Mouse (Mus musculus) embryonic fibroblast, embryonic 13.5 days (primary cell): Measurements from ENCODE around the gene Pds5b. TPM values are rescaled to one million over a fixed set of nuclear protein-coding genes. Genes with fewer than 3 reads are reported as not detected.
"Not testable (repeated sequence)": the region's sequence is repeated elsewhere in the genome, so short reads cannot be mapped to it uniquely, and the experiment has no call there.

Experiments used
- H3K27ac ChIP-seq: 2 replicates; pipeline ENCODE4 v1.5.1; 2012; ENCODE audit warnings: low read length, control low read depth, inconsistent platforms; ENCODE audit not compliant: insufficient read depth
- H3K4me1 ChIP-seq: 2 replicates; pipeline ENCODE4 v1.6.1; 2011; ENCODE audit warnings: low read length; ENCODE audit not compliant: control insufficient read depth, insufficient read depth
- H3K4me3 ChIP-seq: 2 replicates; pipeline ENCODE4 v1.5.1; 2011; ENCODE audit warnings: mild to moderate bottlenecking, control low read depth, low read length; ENCODE audit not compliant: insufficient read depth
- CTCF ChIP-seq: IDR thresholded peaks from 2 replicates; pipeline ENCODE4 v1.5.1; 2011; ENCODE audit warnings: mild to moderate bottlenecking, control low read depth, low read length, moderate library complexity, borderline replicate concordance; ENCODE audit not compliant: insufficient read depth
- POLR2A ChIP-seq: IDR thresholded peaks from 2 replicates; pipeline ENCODE4 v1.6.1; 2011; ENCODE audit warnings: low read depth, mild to moderate bottlenecking, control low read depth, low read length, moderate library complexity
- polyA plus RNA-seq: library from polyadenylated mRNA; stranded (reverse); fragments of >200 nt; gene quantifications from 2 replicates; pipeline ENCODE4 v1.2.4, GENCODE M21; 2011; ENCODE audit warnings: low read depth; ENCODE audit not compliant: missing spikeins, insufficient read length

The Pds5b gene
- polyA plus RNA-seq, 1 experiment: 50.7 TPM

DNA sequence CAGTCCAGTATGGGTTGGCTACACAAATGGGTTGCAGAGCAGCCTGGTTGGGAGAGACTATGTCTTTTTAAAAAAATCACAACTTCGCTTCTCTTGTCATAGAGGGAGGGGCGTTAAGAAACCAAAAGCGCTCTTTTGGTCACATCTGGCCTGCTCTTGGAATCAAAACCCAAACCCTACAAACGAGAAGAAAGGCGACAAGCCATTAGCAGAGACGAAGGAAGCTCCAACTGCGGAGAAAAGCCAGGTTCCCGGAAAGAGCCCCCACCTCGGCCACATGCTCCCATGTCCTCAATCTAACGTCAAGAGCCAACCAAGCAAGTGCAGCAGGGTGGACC lies 8.8 kb upstream of the Pds5b start:
- Histone ChIP-seq H3K27ac (peak overlapping the region; percentile 95), H3K4me3 (peak overlapping the region; percentile 93), H3K4me1 (no peaks in the 10 kb centered on the region; the same call in 1 of the 2 replicates)
- TF ChIP-seq POLR2A (no peak; the same call in 1 of the 2 replicates), CTCF (no peak)

GRCm38 (mm10) chr5:150665132-150665954 lies 8.2 kb upstream of the Pds5b start:
- no peaks in the 10 kb centered on the region; the same call in 1 of the 2 replicates for H3K4me1 ChIP-seq
- peak; percentile 61 for TF ChIP-seq POLR2A
- peak; percentile 59 for TF ChIP-seq CTCF
- peak overlapping the region; percentile 95 for H3K27ac ChIP-seq
- H3K4me3 ChIP-seq: peak overlapping the region; percentile 93

GRCm38 (mm10) chr5:150666133-150666739 lies 7.3 kb upstream of the Pds5b start, which contains the start of gene N4bp2l2:
Gene N4bp2l2 (minus strand): TSS chr5:150666183.
- not testable (repeated sequence) for H3K4me1 ChIP-seq
- Histone ChIP-seq H3K27ac (peak within 1 kb of the TSS; percentile 95), H3K4me3 (peak within 1 kb of the TSS; percentile 93)

DNA sequence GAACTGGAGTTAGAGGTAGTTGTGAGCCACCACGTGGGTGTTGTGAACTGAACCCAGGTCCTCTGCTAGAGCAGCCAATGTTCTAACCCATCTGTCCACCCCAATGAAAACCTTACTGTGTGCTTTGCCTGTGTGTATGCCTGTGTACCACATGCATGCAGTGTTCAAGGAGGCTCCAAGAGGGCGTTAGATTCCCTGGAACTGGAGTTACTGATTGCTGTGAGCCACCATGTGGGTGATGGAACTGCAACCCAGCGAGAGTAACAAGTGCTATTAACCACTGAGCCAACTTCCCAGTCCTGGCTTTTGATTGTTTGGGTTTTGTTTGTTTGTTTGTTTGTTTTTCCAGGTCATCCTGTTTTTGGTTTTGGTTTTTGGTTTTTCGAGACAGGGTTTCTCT lies 4.8 kb upstream of the Pds5b start:
- no peak overlapping the region for H3K4me3 ChIP-seq
- H3K4me1 ChIP-seq: no peaks in the 10 kb centered on the region
- TF ChIP-seq CTCF (no peak), POLR2A (no peak)
- H3K27ac ChIP-seq: no peak overlapping the region

GRCm38 (mm10) chr5:150672343-150672742 lies 1.2 kb upstream of the Pds5b start:
- H3K27ac ChIP-seq: no peak overlapping the region
- TF ChIP-seq POLR2A (no peak), CTCF (no peak)
- H3K4me1 ChIP-seq: peaks cover 2% of the 10 kb centered on the region; the same call in 1 of the 2 replicates
- no peak overlapping the region for H3K4me3 ChIP-seq

DNA sequence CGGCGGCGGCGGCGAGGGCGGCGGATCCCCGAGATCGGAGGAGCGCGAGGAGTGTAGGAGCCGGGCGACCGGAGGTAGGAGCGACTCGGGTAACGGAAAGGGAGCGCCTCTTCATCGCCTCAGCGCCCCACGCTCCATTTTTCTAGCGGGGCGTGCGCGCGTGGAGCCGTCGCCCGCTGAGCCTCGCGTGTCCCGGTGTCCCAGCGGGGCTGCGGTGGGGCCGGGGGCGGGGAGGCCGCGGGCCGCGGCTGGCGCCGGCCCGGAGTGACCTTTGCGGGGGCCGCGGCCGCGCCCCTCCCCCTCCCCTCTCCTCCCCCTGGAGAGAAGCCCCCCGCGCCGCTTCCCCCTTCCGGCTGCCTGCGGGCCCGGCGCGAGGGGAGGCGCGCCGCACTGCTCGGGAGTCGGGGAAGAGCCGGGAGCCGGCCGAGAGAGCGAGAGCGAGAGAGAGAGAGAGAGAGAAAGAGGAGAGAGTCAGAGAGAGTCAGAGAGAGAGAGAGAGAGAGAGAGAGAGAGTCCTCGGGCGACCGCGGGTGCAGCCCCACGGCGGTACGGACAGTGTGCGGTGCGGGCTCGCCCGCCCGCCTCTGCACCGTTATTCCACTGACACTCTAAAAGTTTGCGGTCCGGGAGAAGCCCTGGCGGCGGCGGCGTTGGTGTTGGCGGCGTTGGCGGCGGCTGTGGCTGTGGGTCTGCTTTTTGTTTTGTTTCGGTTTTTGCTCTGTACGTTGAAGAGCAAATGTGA lies 512 bp downstream of the Pds5b start:
- Histone ChIP-seq H3K27ac (peak overlapping the region; percentile 45; the same call in 1 of the 2 replicates), H3K4me1 (peaks cover 2% of the 10 kb centered on the region; the same call in 1 of the 2 replicates)
- no peak for TF ChIP-seq CTCF
- TF ChIP-seq POLR2A: peak; percentile 44; the same call in 1 of the 2 replicates

DNA sequence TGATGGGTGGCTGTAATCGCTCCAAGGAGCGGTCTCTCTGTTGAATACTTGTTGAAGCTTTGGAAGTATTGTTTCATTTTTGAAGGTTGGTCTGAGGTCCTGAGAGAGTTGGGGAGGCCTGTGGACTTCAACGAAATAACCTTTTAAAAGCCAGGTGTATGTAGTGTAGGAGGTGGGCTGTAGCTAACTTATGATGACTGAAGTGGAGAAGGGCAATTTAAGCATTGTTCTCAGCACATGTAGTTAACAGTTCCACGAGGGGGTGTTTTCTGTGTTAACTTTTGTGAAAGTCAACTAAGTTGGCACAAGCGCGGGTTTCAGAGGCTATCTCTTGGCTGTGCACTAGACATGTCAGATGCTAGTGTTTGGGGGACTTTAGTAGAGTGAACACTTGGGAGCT lies 1.3 kb downstream of the Pds5b start:
- TF ChIP-seq CTCF: no peak
- peaks cover 2% of the 10 kb centered on the region; the same call in 1 of the 2 replicates for H3K4me1 ChIP-seq
- H3K4me3 ChIP-seq: peak overlapping the region; percentile 96
- no peak overlapping the region for H3K27ac ChIP-seq

More for the DNA sequence above, 512 bp downstream of the Pds5b start:
- H3K4me3 ChIP-seq: peak overlapping the region; percentile 96

DNA sequence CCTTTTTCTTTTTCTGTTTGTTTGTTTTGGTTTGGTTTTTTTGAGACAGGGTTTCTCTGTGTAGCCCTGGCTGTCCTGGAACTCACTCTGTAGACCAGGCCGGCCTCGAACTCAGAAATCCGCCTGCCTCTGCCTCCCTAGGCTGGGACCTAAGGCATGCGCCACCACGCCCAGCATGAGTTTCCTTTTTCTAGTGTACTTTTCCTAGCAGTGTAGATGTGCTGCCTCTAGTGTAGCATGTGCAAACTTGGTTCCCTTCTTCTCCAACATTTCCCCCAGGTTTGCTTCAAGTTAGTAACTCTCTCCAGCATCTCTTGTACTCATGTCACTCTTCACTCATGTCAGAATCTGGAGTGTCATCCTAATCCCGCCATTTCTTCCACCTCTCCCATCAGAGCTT lies 9.3 kb downstream of the Pds5b start:
- not testable (repeated sequence) for H3K4me3 ChIP-seq, H3K4me1 ChIP-seq, H3K27ac ChIP-seq

DNA sequence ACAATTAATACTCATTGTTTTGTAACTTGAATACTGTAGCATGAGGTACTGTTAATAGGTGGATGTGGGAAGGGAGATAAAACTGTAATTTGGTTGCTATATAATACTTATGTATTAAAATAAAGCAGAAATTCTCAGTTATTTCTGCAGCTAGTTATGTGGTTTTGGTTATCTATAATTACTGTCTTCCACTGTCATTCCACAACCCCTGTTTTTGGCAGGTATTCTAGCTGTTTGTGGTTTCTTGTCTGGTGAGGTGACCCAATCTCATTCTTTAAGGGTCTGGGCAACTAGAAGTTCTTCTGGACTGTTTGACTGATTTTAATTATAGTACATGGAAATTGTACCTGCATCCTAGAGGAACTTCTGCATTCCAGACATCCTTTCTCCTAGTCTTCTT lies 17.1 kb downstream of the Pds5b start:
- H3K4me1 ChIP-seq: no peaks in the 10 kb centered on the region
- no peak for TF ChIP-seq CTCF
- TF ChIP-seq POLR2A: no peak
- H3K4me3 ChIP-seq: no peak overlapping the region
- no peak overlapping the region for H3K27ac ChIP-seq

- Histone ChIP-seq H3K27ac (no peak overlapping the region), H3K4me1 (no peaks in the 10 kb centered on the region), H3K4me3 (no peak overlapping the region)
- TF ChIP-seq CTCF: no peak
- no peak for TF ChIP-seq POLR2A
Measured at GRCm38 (mm10) chr5:150693277-150693676, 19.7 kb downstream of the Pds5b start.
